27 mouse cellular contexts compared by ENCODE assay signal in the genomic region with DNA sequence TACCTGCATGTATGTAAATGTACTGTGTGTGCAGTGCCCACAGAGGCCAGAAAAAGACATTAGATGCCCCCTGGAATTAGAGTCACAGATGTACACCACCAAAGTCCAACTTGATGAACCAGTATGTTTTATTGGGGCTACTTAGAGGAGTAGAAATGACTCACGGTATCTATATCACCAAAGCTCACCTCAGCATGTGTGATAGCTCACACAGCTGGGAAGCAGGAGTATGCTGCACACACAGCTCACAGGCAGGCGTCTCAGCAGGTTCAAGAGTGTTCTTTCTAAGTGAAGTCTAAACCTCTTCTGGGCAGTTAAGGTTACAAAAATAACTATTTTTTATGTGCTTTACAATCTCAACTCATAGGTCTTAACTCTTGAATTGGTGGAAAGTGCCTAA.
"Had no signal": no experiment of that assay in that cellular context is flagged by ENCODE, and none has a peak within 500 bp of the region (broad histone marks: within the 10 kb centered on the region; RNA-seq: fewer than 3 reads in every experiment).

No protein-coding gene starts in this region.

- DNase-seq: gastrocnemius, postnatal 14 days; gastrocnemius, postnatal 36 days; heart, adult 11 months; heart, adult 2 months; heart, postnatal 4 days; kidney, adult 11 months; kidney, adult 2 months; kidney, adult 9 months; kidney, postnatal 14 days; kidney, postnatal 36 days; layer of hippocampus, adult 9-11 months; liver; liver, embryonic 13.5 days had no signal

- H3K4me3 ChIP-seq: heart, adult 2 months; heart, embryonic 13.5 days; heart, embryonic 15.5 days; hindbrain, embryonic 10.5 days; hindbrain, embryonic 12.5 days; kidney, embryonic 15.5 days; left cerebral cortex, adult 2 months; limb, embryonic 10.5 days; limb, embryonic 12.5 days; liver, embryonic 13.5 days had no signal

- H3K9me3 ChIP-seq: heart, embryonic 13.5 days; heart, embryonic 15.5 days; hindbrain, embryonic 10.5 days; hindbrain, embryonic 12.5 days; kidney, embryonic 15.5 days; limb, embryonic 10.5 days; limb, embryonic 12.5 days; liver, embryonic 13.5 days had no signal

- H3K4me2 ChIP-seq: heart, embryonic 11.5 days; heart, embryonic 13.5 days; heart, embryonic 15.5 days; hindbrain, embryonic 12.5 days; hindbrain, embryonic 14.5 days; kidney, embryonic 15.5 days; limb, embryonic 12.5 days; liver, embryonic 11.5 days; liver, embryonic 13.5 days had no signal

- H3K27me3 ChIP-seq: heart, embryonic 13.5 days; heart, embryonic 15.5 days; hindbrain, embryonic 12.5 days; kidney, embryonic 15.5 days; limb, embryonic 12.5 days; liver, embryonic 13.5 days had no signal

- ATAC-seq: hindbrain, embryonic 16.5 days; inflammation-experienced regulatory T-cells, adult 6 months had no signal

- H3K4me1 ChIP-seq: hindbrain, embryonic 10.5 days; hindbrain, embryonic 12.5 days; kidney, embryonic 15.5 days; limb, embryonic 10.5 days; limb, embryonic 12.5 days; liver, embryonic 13.5 days had no signal

- H3K9ac ChIP-seq: heart, embryonic 13.5 days; heart, embryonic 15.5 days; hindbrain, embryonic 12.5 days; hindbrain, embryonic 14.5 days; kidney, embryonic 15.5 days; limb, embryonic 12.5 days; liver, embryonic 13.5 days had no signal

- H3K27ac ChIP-seq: heart, adult 2 months; heart, embryonic 13.5 days; heart, embryonic 15.5 days; hindbrain, embryonic 10.5 days; hindbrain, embryonic 12.5 days; hindbrain, embryonic 14.5 days; kidney, embryonic 15.5 days; kidney, postnatal 0 days; left cerebral cortex, adult 2 months; limb, embryonic 10.5 days; limb, embryonic 12.5 days; liver, embryonic 13.5 days had no signal
